Mouse (Mus musculus): ENCODE measurements at regions not wholly inside any gene's neighbourhood (a gene's known extent, or its start where the extent isn't known, plus 50 kb on each side); places are given as distances from the start of the nearest gene placed in this dataset.

DNA sequence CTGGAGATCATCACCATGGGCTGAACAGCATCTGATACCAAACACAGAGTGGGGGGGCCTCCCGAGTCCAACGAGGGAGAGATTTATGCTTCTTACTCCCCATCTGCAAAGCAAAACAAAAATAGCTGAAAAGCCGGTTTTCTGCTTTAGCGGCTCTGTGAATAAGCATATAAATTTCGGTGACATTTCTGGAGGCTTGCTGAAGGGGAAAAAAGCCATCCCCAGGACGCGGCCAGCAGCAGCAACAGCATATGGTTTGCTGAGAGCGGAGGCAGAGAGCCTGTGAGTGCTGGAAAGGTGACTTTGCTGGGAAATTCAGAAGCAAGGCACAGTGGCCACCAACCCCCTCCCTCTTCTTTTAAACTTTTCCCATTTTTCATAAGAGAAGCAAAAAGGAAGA lies 197.7 kb downstream of the H2al1j start:
- TF ChIP-seq CTCF (conservative IDR thresholded peaks at IDR 0.05; ENCODE audit: low read length): no peak
- TF ChIP-seq NANOG (IDR thresholded peaks at IDR 0.05; ENCODE audit: borderline replicate concordance, low read length): no peak
- no peak for TF ChIP-seq POU5F1 (IDR thresholded peaks at IDR 0.05; ENCODE audit: borderline replicate concordance, low read length)
